Mouse (Mus musculus): ENCODE measurements around the gene Bsnd.

DNA sequence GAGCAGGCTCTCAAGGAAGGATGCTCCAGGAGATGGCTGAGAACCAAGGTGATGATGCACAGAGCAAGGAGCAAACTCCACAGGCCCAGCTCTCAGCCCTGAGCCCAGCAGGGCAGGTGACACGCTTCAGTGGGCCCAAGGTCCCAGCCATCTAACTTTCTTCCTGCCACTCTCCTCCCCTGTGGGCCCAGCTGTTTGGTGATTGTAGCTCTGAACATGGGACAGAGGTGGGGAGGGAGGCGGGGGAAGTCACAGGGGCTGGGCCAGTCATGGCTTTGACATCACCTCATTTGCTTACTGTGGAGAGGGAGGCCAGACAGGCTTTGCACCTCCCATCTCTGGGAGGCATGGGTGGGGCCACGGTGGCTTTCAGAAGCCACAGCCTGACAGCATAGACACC lies at the start of gene Bsnd:
- TF ChIP-seq POLR2AphosphoS5 (IDR thresholded peaks at IDR 0.05; ENCODE audit: insufficient replicate concordance, low read depth, low read length): no peak
- TF ChIP-seq CTCF (IDR thresholded peaks at IDR 0.05; ENCODE audit: low read depth, low read length): no peak
- no peak for TF ChIP-seq GATA1 (IDR thresholded peaks at IDR 0.05; ENCODE audit: borderline replicate concordance, low read length)
- no peak for TF ChIP-seq TAL1 (conservative IDR thresholded peaks at IDR 0.05; ENCODE audit: low read depth, low read length)
- TF ChIP-seq GATA2 (IDR thresholded peaks at IDR 0.05; ENCODE audit: borderline replicate concordance, low read depth, low read length): no peak
